Mouse (Mus musculus) left cerebral cortex, adult 11 months (tissue): ENCODE results near the gene Smim14.
A peak's percentile ranks its signal among the peaks of the same experiment; 100 is the strongest.
"Not testable (repeated sequence)": the region's sequence is repeated elsewhere in the genome, so short reads cannot be mapped to it uniquely, and the experiment has no call there.

Experiments used
- DNase-seq: peaks from one replicate; pipeline ENCODE4 v3.0.0; 2022; ENCODE audit warnings: low spot score

Smim14 gene

DNA sequence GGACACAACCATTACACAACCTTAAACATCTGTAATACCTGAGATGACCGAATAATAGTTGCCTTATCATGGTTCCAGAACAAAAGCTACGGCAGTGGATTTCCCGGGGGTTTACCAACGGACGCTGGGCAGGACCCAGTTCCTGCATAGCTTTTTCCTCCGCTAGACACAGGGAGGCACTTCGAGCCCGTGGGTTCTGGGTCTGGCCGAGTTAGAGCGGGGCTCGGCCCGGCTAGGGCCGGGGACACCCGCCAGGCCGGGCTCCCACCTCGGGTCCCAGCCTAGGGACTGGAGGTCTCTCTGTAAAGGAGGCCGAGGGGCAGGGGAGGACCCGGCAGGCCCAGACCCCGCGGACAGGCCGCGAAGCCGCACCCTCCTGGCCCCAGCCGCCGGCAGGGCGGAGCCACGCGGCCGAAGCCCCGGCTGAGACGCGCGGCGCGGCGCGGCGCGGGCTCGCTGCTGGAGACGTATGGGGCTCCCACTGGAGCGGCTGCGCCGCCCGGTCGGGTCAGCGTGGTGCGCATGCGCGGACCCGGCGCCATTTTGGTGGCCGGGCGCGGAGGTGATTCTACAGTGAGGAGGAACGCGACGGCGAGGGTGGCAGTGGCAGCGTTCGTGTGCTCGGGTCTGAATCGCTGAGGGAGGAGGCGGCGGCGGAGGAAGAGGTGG is at the start of gene Smim14, which contains the start of gene Ube2k:
Gene Smim14 (minus strand): TSS at position 434 of the 669 bp plus-strand sequence.
Gene Ube2k (plus strand): TSS at position 483 of the 669 bp plus-strand sequence.
- peak; percentile 90 for DNase-seq

DNA sequence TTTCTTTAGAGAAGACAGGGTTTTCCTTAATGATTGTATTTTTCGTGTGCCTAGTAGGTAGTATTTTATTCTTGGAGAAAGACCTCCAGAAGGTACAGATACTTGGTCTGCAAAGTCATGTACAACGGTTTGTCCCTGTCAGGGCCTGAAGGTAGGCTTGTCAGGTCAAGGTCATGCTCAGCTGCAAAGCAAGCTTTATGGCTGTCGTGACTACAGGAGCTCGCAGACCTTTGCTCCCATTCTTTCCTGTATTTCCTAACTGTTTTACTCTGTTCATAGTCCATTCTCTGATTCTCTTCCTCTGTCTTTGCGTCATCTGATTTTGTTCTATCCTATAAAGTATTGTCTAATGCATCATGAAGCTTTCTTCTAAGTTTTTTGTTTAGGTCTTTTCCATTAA is 49.3 kb upstream of the Smim14 start:
- DNase-seq: no peak

DNA sequence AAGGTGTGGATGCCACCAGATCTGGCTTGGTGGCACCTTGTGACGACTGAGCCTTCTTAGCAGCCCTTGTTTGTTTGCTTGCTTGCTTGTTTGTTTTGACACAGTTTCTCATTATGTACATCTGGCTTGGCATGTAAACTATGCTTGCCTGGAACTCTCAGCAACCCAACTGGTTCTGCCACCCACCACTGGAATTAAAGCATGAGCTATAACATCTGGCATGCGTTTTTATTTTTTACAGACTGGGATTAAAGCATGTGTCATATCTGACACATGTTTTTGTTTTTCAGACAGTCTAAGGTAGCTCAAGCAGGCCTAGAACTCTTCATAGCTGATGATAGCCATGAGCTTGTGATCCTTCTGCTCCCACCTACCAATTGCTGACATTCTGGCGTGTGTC is 41.6 kb upstream of the Smim14 start:
- DNase-seq: no peak

DNA sequence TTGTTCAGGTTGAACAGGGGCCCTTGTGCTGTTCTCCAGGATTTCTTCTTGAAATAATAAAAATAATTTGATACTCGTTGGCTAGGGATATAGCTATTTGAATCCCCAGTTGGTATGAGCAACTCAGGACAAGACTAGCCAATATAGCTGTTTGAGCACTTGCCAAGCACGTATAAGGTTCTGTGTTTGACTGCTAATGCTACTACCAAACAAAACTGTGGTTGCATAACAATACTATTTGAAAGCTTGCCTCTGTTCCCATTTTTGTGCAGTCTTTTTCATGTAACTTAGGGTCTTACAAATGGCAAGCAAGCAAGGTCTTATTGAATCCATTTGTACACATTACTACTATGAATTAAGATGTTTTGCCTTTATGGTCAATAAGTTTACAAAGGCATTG is 38.9 kb upstream of the Smim14 start:
- no peak for DNase-seq

DNA sequence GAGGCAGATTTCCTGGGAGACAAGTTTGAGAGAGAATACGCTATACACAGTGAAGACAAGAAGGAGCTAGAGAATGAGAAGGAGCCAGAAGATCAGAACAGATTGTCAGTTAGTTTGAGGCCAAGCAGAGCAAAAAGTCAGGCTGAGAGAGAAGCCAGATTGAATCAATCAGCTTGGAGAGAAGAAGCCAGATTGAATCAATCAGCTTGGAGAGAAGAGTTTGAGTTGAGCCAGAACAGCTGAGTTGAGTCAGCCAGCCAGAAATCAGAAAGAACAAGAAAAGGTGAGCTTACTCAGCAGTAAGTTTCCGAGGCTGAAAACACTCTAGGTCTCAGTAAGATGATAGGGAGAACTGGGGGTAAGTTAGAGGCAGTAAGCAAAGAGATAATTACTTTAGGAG is 37.9 kb upstream of the Smim14 start:
- no peak for DNase-seq

DNA sequence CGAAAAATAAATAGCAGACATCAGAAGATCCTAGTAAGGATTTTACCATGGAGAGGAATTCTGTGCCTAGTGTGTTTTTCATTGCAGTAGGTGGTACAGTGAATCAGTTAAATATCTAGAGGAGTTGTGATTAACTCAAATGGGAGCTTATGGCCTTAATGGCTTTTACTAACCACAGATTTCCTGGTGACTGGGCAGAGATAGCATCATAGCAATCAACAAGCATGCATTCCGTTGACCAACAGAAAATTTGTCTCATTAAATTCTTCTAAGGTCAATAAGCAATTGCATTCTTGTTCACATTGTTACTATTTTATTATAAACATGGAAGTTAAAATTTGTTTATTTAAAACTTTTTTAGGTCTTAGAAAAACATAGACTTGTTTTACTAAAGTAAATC is 28.5 kb upstream of the Smim14 start:
- DNase-seq: no peak

DNA sequence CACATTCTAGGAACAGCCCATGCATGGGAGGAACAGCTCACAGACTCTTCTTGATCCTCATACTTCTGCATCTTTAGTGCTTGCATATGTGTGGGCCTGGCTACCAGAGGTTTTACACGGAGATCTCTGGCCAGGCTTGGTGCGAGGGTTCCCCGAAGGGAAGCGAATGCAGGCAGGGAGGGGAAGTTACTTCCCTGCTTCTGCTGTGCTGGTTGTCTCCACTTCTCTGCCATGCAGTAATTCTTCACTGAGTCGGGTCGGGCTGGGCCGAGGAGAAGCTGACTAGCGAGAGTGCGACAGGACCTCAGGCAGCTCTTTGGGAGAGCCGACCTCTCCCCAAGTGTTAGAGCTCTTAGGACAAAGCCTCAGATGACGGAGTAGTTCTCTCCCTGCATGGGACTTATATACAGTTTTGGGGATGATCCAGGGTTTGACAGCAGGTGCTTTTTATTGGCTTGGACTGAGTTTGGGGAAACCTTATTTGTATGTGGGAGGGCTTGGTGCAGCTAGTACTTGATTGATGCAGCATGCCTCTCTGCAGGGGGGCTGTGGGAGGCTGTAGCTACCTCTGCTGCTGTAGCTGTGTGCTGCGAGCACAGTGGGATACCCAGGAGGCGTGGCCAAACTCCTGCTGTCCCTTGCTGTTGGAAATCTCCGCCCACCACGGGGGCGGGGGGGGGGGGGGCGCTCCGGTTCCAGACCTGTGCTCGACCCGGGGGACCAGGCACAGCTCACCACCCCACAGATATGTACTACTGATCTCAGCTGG is 24.3 kb upstream of the Smim14 start:
- DNase-seq: no peak

DNA sequence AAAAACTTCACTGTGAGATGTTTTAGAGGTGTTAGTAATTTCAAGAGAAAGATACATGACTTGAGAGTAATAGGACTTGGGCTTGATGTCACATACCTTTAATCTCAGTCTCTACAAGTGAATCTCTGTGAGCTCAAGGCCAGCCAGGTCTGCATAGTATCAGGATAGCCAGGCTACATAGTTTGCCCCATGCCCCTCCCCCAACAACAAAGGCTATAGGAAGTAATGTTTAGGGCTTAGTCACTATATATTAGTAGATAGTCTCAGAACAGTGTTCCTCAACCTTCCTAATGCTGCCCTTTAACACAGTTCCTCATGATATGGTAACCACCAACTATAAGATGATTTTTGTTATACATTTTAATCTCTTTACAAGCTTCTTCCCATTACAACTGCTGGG is 20.1 kb upstream of the Smim14 start:
- no peak for DNase-seq

DNA sequence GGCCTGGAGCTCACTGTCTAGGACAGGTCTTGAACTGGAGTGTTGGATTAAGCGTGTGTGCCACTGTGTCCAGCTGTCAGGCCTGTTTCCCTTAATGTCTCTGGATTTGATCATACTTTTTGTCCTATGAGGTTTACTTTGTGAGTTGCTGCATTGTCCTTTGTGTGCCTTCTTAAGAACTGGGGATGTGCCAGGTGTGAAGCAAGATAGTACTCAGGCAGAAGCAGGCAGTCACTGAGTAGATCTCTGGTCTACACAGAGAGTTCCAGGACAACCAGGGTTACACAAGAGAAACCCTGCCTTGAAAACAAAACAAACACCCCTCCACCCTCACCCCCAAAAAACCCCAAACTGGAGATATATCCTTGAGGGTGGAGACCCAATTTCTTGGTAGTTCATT is 12.7 kb upstream of the Smim14 start:
- DNase-seq: no peak

DNA sequence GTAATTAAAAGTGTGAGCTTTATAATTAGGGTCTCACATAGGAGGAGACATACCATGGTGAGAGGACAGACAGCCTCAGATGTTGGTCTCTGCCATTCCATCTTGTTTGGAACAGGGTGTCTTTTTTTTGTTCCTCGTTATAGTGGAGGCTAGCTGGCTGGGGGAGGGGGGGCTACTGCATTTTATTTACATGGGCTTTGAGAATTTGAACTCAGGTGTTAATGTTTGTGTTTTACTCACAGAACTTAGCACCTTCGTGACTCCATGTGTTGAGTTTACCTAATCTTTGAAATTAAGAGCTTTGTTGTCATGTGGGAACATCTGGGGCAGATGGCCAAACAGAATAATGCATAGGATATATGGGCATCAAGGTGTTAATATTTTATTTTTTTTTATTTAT is 7.6 kb upstream of the Smim14 start:
- no peak for DNase-seq

DNA sequence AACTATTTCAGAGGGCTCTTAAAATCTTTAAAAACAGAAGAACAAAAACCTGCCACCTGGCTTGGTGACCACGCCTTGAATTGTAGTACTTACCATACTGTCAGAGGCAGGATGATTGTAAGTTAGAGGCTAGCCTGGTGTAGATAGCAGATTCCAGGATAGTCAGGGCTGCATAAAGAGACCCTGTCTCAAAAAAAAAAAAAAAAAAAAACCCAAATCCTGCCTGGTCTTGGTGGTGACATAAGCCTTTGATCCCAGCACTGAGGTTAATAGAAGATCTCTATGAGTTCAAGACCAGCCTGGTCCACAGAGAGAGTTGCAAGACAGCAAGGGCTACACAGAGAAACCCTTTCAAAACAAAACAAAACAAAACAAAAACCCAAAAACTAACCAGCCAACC is 6.5 kb upstream of the Smim14 start:
- DNase-seq: no peak

DNA sequence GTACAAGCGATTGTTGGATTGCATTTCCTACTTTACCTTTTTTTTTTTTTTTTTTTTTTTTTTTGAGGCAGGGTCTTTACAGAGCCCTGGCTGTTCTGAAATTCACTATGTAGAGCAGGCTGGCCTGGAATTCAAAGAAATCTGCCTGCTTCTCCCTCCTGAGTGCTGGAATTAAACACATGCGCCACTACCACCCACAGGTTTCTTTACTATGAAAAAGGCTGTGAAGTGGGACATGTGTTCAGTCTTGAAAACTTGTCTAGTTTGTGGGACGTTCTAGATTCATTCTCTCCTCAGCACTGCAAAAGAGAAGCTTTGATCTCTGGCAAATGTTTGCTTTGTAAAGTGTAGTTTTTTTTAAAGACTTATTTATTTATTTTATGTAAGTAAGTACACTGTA is 4.9 kb upstream of the Smim14 start:
- DNase-seq: no peak

DNA sequence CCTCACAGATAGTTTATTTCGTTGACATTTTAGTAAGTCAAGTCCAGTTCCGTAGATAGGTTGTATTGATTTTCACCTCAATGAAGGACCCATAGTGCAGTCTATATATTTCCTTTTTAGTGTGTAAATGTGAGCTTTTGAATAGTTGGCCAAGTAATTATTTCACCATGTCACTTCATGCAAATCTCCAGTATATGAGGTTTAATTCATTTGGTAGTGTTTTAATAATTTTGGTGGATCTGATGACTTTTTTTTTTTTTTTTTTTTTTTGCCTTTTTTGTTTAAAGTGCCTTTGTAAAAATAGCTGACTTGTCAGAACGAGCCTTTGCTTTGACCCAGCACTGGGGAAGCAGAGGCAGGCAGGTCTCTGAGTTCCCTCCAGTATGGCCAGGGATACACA is 2.8 kb upstream of the Smim14 start:
- DNase-seq: no peak

DNA sequence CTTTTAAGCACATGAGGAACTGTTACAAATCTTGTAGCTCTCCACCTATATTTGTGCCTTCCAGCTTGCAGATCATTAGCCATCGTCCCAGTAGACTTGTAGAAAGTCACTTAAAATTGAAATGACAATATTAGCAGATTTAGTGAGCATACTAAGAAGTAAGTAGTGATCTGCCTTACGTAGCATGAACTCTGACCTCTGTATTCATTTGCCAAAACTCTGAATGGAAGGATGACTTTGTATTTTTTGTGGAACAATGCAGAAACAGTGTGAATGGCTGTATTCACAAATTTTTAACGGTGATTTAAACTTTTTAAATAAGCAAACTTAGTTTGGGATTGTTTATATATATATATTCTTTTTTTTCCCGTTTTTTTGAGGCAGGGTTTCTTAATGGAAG is 1.8 kb upstream of the Smim14 start:
- no peak for DNase-seq

DNA sequence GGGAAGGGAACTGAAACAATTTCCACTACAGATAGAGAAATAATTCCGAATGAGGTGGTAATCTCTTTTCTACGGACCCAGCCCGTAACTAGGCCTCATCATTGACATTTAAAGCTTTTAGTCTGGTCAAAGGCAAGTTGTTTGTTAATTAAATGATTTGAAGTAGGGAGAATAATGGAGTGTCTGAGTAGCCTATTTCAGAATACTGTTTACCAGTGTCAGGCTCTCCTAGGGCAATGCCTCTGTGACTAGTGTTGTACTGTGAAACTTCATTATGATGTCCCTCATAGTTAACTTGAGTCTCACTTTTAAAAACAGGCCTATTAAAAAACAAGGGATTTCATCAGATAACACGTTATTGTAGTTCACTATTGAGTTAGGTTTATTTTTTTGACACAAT is 1.1 kb upstream of the Smim14 start:
- no peak for DNase-seq

DNA sequence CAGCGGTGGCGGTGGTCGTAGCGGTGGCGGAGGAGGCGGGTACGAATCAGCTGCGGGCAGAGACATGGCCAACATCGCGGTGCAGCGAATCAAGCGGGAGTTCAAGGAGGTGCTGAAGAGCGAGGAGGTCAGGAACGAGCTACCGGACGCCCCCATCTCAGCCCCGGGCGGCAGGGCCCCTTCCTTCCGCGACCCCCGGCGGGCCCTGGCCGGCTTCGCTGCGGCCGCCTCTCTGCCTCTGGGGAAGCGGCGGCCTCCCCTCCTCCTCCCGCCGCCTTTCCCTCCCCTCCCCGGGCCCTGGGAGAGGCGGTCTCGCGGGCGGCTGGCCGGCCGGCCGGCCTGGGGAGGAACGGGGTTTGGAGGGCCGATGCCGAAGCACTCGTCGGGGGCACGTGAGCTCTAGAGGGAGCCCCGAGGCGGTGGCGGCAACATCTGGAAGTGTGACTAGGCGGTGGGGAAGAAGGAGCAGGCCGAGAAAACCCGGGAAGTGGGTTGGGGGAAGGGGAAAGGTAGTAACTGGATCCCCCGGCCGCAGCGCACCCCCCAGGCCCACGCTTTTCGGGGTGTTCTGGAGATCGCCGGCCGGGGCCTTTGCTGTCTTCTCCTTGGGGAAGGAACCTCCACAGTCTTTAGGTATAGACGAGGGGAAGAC is 562 bp upstream of the Smim14 start:
- no peak for DNase-seq

DNA sequence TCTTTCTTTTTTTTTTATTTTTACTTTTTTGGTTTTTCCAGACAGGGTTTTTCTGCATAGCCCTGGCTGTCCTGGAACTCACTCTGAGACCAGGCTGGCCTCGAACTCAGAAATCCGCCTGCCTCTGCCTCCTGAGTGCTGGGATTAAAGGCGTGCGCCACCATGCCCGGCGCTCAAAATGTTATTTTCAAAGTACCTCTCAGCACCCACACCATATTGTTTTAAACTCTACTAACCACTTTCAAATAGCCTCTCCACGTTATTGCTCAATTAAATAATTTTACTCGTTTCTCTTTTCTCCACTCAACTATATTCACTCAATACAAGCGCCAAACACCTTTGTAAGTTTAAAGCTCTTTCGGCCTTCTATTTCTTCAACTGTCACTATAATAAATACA is 917 bp downstream of the Smim14 start:
- DNase-seq: not testable (repeated sequence)

DNA sequence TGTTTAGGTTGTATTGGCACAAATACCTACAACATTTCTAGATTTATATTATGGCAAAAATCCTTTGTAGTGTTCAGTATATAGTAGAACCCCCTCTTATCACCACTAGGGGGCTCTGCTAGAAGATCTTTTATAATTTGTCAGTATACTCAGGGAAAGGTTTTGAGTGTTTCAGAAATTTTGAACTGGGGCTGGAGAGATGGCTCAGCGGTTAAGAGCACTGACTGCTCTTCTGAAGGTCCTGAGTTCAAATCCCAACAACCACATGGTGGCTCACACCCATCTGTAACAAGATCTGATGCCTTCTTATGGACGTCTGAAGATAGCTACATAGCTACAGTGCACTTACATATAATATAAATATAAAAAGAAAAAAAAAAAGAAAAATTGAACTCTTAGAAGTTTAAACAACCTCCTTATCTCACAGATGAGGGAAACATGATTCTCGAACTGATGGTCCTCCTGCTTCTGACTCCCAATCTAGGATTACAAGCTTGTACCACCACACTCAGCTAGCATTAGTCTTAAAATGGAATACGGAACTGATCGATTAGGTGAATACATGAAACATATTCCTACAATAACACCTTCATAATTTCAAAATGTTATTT is 1.4 kb downstream of the Smim14 start:
- DNase-seq: peak; percentile 18

DNA sequence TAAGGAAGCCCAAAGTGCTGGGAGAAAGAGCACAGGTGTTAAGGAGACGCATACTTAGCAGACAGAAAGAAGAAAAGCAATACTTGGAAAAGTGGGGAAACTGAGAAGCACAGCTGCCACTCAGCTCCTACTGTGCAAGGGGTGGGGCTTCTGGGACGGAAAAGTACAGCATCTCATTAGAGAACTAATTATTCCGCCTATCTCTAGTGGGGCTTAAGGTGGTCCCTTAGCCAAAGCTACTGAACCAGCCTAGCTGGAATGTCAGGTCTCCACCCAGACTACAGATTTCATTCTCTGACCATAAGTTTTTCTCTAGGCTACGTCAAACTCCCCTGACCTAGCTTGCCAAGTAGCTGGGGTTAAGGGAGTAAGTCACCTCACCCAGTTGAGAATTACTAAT is 2.5 kb downstream of the Smim14 start:
- no peak for DNase-seq

DNA sequence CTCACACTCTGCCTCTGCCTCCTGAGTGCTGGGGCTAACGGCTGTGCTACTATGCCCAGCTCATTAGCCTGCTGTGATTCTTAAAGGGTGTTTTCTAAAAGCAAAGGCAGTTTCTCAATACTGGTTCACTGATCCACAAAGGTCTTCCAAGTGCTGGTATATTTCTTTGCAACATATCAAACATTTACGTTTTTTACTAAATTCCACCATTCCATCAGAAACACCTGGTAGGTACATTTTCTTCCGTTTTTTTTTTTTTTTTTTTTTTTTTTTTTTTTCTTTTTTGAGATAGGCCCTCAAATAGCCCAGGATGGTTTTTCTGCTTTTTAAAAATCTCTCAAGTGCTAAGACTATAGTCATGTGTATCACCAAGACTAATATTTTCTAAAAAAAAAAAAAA is 5.7 kb downstream of the Smim14 start:
- DNase-seq: no peak

DNA sequence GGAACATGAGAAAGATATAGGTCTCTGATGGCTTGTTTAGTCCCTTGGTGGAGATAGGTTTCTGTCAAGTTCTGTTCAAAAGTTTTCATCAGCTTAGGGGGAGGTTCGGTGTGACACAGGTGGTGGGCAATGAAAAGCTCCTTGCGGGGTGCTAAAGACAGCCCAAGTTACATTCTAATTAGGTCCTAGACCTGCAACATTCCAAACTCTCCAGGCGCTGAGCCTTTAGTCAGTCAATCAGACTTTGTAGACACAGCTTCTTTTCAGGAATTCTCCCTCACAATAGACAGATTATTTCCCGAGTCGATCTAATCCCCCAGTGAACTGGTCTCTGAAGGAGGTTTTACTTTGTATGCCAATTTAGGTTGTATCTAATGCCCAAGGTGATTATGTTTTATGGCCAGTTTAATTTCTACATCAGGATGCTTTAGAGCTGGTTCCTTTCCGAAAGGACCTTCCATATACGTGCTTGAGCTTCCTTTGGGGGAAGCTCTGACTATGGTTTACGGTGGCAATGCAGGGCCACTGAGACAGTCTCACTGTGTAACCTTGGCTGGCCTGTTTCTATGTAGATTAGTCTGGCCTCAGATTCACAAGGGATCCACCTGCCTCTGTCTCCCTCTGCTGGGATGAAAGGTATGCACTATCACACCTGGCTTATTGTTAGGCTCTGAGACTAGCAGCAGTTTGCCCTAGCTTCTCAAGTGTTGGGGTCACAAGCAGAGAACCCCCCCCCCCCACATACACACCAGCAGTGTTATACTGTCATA is 11.1 kb downstream of the Smim14 start:
- no peak for DNase-seq

DNA sequence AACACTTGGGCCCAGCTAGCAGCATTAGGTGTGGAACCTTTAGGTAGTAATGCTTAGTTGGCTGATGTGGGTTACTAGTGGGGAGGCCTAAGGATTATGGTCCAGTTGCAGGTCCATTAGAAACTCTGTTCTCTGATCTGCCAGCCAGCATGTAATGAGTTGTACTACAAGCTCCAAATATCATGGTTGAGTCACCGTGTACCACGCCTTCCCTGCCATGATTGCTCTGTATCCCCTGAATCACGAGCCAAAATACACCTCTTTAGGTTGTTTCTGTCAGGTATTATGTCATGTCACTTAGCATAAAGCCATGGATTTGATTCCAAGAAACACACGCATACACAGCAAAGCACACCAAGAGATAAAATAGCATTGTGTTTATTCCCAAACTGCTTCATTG is 12.2 kb downstream of the Smim14 start:
- no peak for DNase-seq
